Comparison of ENCODE assay signal across 17 mouse cellular contexts in the genomic region with DNA sequence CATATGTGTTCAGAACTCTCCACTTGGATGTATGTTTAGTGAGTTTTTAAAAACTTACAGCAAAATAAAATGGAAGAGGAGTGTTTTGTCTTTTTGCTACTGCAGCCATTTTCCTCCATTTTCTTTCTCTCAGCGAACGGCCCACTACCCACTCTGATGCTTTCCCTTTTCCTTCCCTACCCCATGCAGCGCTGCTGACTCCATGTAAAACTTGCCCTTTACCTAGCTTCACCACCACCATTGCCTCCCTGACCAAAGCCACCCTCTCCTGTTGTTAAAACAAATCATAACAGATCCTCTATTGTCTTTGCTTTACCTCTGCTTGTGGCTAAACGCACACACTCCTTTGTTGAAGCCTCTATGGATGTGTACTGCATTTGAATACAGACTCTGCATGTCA.
"Had no signal": no experiment of that assay in that cellular context is flagged by ENCODE, and none has a peak within 500 bp of the region (broad histone marks: within the 10 kb centered on the region; RNA-seq: fewer than 3 reads in every experiment).

No protein-coding gene starts in this region.

- H3K9ac ChIP-seq: neural tube, embryonic 12.5 days; neural tube, embryonic 13.5 days; neural tube, embryonic 15.5 days; stomach, embryonic 15.5 days had no signal

- H3K4me3 ChIP-seq: neural tube, embryonic 12.5 days; neural tube, embryonic 13.5 days; neural tube, embryonic 15.5 days; stomach, embryonic 15.5 days had no signal

- H3K27me3 ChIP-seq: neural tube, embryonic 12.5 days; neural tube, embryonic 13.5 days; neural tube, embryonic 15.5 days; stomach, embryonic 15.5 days had no signal

- H3K9me3 ChIP-seq: neural tube, embryonic 12.5 days; neural tube, embryonic 13.5 days; neural tube, embryonic 15.5 days; stomach, embryonic 15.5 days had no signal

- DNase-seq: retina, postnatal 1 day; right cerebral cortex, adult 18-20 months; right cerebral cortex, postnatal 14 days; right cerebral cortex, postnatal 25 days; right cerebral cortex, postnatal 4 days; spleen, adult 18-20 months; thymus, adult 18-20 months; thymus, adult 2 months; thymus, postnatal 14 days; thymus, postnatal 25 days; thymus, postnatal 36 days; thymus, postnatal 4 days had no signal

- H3K4me1 ChIP-seq: neural tube, embryonic 12.5 days; neural tube, embryonic 13.5 days; neural tube, embryonic 15.5 days; stomach, embryonic 15.5 days had no signal

- H3K27ac ChIP-seq: neural tube, embryonic 12.5 days; neural tube, embryonic 13.5 days; neural tube, embryonic 15.5 days; stomach, embryonic 15.5 days; stomach, postnatal 0 days had no signal
